Mouse (Mus musculus) neural tube, embryonic 15.5 days (tissue): ENCODE results near the gene Kprp. TPM values are rescaled to one million over a fixed set of nuclear protein-coding genes. Genes with fewer than 3 reads are reported as not detected.

Experiments
- polyA plus RNA-seq: library from polyadenylated mRNA; unstranded; fragments of >200 nt; fragmentation: Nextera tagmentation; extraction: Ambion mirVana; gene quantifications from 2 replicates; pipeline ENCODE4 v1.2.1, GENCODE M21; 2015

Gene Kprp
- polyA plus RNA-seq, 1 experiment from 2014 or later, result not detected

Other genes with a start within 250 kb of the Kprp start
- not detected in 2 replicates for gene Smcp, start 238.2 kb downstream of the Kprp start, polyA plus RNA-seq
- gene 2210017I01Rik, start 219.8 kb downstream of the Kprp start, polyA plus RNA-seq, result not detected in 2 replicates
- gene Lce6a, start 205.6 kb downstream of the Kprp start, polyA plus RNA-seq, result not detected in 2 replicates
- gene Lce1a1, start 178.9 kb downstream of the Kprp start, polyA plus RNA-seq, result not detected in 2 replicates
- not detected in 2 replicates for gene Lce1b, start 170.3 kb downstream of the Kprp start, polyA plus RNA-seq
- gene Lce1a2, start 156.9 kb downstream of the Kprp start, polyA plus RNA-seq, result not detected in 2 replicates
- not detected in 2 replicates for gene Lce1c, start 148.0 kb downstream of the Kprp start, polyA plus RNA-seq
- gene Lce1d, start 140.0 kb downstream of the Kprp start, polyA plus RNA-seq, result not detected in 2 replicates
- not detected in 2 replicates for gene Lce1e, start 118.2 kb downstream of the Kprp start, polyA plus RNA-seq
- not detected in 2 replicates for gene Lce1f, start 106.9 kb downstream of the Kprp start, polyA plus RNA-seq
- not detected in 2 replicates for gene Gm38119, start 88.2 kb downstream of the Kprp start, polyA plus RNA-seq
- not detected in 2 replicates for gene Lce1g, start 74.9 kb downstream of the Kprp start, polyA plus RNA-seq
- not detected in 2 replicates for gene Lce1h, start 62.2 kb downstream of the Kprp start, polyA plus RNA-seq
- gene Lce1i, start 48.3 kb downstream of the Kprp start, polyA plus RNA-seq, result not detected in 2 replicates
- not detected in 2 replicates for gene Lce1j, start 36.7 kb downstream of the Kprp start, polyA plus RNA-seq
- gene Lce1k, start 19.4 kb downstream of the Kprp start, polyA plus RNA-seq, result not detected in 2 replicates
- not detected in 2 replicates for gene Lce1l, start 24.0 kb upstream of the Kprp start, polyA plus RNA-seq
- not detected in 2 replicates for gene 2310050C09Rik, start 43.0 kb upstream of the Kprp start, polyA plus RNA-seq
- gene Lce3a, start 99.0 kb upstream of the Kprp start, polyA plus RNA-seq, result not detected in 2 replicates
- not detected in 2 replicates for gene Lce3b, start 105.7 kb upstream of the Kprp start, polyA plus RNA-seq
- not detected in 2 replicates for gene Lce3c, start 117.2 kb upstream of the Kprp start, polyA plus RNA-seq
- gene Lce3d, start 130.1 kb upstream of the Kprp start, polyA plus RNA-seq, result not detected in 2 replicates
- not detected in 2 replicates for gene Lce3e, start 139.8 kb upstream of the Kprp start, polyA plus RNA-seq
- gene Lce3f, start 165.0 kb upstream of the Kprp start, polyA plus RNA-seq, result not detected in 2 replicates
- gene Crct1, start 188.4 kb upstream of the Kprp start, polyA plus RNA-seq, result 0.88 and 0.97 TPM in 2 replicates
- gene Lce1m, start 191.8 kb upstream of the Kprp start, polyA plus RNA-seq, result not detected in 2 replicates
- not detected in 2 replicates for gene Gm4858, start 241.6 kb upstream of the Kprp start, polyA plus RNA-seq